Mouse (Mus musculus) kidney, adult 9 months (tissue): Measurements from ENCODE around the gene Alox5.
"Not testable (repeated sequence)": the region's sequence is repeated elsewhere in the genome, so short reads cannot be mapped to it uniquely, and the experiment has no call there.

ENCODE experiments used
- DNase-seq: peaks from one replicate; pipeline ENCODE4 v3.0.0; 2022

Alox5 gene

DNA sequence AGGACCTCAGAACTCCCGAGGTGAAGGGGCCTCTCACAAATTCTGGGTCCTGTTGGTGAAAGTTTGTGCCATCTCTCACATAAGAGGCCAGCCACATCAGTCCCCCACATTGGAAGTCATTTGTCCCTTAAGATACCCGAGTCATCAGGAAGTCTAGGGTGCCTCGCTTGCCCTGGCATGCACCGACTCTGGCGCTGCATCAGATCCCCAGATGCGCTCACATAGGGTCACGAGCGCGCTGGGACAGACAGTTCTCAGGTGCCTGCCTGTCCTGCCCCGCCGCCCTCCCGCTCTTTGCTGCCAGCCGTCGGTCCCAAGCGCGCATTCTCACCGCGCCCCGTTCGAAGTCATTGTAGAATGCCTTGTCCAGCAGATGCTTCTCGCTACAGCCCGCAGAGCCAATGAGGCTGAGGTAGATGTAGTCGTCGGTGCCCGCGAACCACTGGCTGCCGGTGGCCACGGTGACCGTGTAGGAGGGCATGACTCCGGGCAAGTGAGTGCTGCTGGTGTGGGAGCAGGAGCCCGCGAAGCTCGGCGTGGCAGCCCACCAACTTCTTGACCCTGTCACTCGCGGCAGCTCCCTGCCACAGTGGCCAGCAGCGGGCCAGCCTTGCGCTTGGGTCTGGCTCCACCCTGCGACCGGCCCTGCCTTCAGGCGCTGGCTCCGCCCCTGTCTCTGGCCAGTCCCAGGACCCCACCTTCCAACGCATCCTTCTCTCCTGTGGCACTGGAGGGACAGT, at the start of gene Alox5:
Gene Alox5, minus strand, starts transcription at position 635 of the 740 bp plus-strand sequence.
- peak; percentile 3 for DNase-seq

DNA sequence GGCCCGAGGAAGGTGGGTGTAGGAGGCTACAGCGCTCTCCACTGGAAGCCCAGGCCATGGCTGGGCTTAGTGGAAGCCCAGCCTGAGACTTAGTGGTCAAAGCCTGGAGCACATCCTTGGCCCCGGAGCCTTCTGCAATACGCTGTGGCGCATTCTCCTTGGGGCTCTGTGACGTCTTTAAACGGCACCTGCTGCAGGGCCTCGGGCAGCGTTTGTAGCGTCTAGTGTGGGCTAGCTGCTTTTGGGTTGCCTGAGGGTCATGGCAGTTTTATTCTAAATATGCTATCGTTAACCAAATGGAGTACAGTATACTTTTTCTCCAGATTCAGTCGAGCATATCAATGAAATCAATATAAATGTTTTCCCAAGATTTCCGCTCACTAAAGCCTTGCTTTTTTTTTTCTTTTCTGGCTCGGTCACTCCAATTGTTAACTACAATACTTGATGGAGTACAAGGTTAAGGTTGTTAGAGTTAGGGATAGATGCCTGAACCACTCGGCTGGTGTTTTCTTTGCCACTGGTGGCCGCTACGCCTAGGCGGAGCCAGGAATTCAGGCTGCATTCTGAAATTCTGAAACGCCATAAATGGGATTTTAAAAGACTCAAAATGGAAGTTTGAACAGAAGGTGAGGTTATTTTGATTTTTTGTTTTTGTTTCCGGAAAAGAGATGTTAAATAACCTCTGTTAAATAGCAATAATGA, 45.5 kb upstream of the Alox5 start, which contains the start of gene Olfr212:
Gene Olfr212, plus strand, starts transcription at position 215 of the 702 bp plus-strand sequence.
- DNase-seq = not testable (repeated sequence)

DNA sequence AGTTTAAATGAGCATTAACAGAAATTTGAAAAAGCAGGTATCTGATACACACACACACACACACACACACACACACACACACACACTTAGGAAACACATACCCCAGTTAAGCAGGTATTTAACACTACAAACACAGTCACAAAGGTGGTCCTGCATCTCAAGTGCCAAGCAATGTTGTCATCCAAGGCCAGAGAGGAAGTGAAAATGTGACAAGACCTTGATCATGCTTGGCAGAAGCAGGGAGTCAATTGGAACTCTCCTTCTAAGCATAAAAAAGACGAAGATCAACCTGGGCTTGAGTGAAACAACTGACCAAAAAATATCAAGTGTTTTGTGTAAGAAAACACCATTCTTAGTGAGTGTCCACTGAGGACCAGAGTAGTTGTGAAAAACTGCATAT, 35.0 kb upstream of the Alox5 start:
- no peak for DNase-seq

DNA sequence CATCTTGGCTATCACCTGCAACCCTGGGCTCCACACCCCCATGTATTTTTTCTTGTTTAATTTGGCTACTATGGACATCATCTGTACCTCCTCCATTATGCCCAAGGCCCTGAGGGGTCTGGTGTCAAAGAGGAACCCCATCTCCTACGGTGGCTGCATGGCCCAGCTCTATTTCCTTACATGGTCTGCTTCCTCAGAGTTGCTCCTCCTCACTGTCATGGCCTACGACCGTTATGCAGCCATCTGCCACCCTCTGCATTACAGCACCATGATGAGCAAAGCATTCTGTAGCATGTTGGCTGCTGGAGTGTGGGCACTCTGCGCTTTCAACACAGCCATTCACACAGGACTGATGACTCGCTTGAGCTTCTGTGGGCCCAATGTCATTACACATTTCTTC, 32.8 kb upstream of the Alox5 start:
- no peak for DNase-seq

DNA sequence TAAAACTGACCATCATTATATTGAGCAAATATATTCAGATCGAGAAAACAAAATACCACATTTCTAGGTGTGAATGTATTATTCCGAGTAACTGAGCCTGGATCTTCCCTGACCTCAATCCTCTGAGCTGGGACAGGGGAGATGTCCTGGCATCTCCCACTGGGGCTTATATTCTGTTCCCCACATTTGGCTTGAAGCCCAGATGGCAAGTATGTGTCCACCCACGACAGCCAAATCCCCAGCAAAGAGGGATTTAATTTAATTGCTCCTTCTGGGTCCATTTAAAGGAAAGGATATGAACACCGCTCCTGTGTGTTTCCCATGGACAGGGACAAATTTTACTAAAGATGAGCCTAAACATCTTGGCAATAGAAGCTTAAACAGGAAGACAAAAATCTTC, 27.8 kb upstream of the Alox5 start, which contains the start of gene Olfr211:
Gene Olfr211, plus strand, starts transcription at position 301 of the 400 bp plus-strand sequence.
- DNase-seq = no peak

DNA sequence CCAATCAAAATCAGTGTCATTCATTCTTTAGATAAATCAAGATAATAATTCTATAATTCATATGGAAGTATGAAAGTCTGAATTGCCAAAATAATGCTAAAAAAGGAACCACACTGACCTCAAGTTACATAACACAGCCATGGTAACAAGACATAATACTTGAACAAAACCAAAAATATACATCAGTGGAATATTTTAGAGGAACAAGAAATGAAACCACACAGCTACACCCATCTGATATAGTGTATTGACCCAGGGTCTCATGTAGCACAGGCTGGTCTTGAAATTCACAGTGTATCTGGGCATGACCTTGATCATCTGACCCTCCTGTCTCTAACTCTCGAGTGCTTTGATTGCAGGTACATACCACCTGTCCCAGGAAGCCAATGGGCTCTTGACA, 25.9 kb upstream of the Alox5 start:
- no peak for DNase-seq

DNA sequence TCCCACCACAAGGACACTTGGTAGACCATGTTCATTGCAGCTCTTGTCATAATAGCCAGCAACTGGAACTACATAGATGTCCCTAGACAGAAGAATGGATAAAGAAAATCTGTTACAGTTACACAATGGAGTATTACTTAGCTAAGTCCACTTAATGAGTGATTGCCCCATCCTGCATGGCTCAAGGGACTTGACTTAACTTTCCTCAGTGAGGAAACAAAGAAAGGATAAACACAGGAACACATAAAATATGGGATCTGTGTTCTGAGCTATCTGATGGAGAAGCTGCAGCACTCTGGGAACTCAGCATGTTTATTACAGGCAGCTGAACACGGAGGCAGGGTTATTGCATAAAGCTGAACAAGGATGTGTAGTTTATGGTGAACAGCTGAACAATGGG, 24.1 kb upstream of the Alox5 start:
- DNase-seq = no peak

DNA sequence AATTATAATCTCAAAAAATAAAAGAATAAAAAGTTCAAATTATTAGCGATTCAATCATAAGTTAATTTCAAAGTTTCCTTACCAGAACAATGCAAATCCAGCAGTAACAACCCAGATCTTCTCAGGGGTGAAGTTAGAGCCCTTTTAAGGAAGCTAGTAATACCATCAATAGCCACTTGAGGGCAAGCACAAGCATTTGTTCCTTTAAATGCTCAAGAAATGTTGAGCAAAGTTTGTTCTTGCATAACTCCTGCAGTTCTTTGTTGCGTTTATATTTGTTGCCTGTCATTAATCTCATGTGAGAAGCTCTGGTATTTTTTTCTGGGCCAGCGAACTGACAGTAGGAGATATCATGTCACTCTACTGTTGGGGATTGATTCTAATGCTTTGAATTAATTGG, 7.1 kb upstream of the Alox5 start:
- peak; percentile 46 for DNase-seq

DNA sequence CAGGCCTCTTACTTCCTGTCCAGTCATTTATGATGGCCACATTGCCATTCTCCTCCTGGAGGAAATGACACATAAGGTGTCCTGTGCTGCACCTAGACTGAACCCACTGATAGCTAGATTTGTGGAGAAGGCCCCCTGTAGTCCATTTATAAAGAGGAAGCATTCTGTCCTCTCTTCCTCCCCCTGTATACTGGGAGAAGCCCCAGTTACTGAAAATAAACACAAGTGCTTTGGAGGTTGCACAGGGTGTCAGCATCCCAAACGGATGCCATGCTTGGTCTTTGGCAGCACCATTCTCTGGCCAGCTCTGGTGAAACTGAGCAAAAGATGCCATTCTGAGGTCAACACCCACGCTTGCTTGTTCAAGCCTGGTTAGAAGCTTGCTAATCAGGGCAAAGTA, 1.7 kb downstream of the Alox5 start:
- no peak for DNase-seq

DNA sequence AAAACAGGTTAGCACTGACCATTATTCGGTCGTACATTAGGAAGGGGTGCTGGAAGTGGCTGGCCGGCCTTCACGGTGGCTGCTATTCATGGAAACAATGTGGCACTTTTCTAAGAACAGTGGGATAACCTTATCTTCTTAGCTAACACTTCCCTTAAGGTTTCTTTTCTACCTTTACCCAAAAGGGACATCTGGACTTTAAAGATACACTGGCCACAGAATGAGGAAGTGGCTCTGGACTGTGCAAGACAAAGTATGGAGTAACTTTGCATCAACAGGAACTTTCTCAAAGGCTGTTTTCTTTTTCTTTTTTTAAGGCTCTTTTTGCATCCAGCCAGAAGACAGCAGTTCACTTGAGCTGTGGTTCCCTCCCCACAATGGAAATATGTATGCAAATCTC, 2.2 kb downstream of the Alox5 start:
- no peak for DNase-seq

DNA sequence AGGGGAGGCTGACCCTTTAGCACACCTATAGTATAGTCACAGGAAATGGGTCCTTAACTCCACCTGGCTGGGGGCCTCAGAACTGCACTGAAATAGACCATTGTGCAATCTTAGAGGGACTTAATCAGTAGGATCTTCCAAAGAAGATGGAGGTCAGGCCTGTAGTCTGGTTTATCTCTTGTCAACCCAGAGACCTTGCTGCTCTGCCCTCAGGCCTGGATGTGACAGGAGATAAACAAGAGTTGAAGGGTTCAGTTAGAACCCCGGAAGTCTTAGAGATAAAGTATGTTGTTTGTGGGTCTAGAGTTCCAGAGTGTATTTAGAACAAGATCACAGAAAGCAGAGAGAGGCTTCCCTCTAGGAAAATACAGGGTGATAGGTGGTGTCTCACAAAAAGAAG, 4.5 kb downstream of the Alox5 start:
- DNase-seq = peak; percentile 13

DNA sequence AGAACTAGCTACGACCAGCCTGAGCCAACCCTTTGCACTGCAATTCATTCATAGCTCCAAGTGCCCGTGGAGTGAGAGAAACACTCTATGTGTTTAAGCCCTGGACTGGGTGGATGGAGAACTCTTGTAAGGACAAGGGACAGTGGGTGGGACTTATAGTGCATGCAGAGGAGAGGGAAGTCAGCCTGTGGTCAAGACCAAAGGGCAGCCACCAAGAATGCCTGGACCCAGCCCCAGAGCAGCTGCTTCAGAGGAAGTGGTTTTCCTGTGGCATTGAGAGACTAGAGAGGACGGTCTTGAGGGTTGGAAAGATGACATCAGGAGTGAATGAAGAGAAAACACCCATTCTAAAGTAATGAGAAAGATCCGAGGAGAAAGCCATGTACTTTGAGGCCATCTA, 5.2 kb downstream of the Alox5 start:
- peak; percentile 46 for DNase-seq

DNA sequence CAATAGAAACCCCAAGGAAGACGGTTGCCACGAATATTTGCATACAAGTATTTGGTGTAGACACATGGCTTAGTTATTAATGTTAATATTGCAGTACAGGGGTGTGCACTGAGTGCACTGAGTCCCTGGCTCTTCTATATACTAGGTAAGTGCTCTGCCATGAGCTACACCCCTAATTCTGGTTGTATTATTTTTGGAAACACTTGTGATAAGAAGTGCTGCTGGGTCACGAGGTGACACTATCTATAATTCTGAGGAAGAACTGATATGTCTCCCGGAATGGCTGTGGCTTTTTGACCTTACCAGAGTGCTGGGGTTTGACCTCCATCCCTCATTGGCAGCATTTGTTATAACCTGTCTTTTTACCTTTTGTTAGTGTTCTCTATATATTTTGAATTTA, 20.1 kb downstream of the Alox5 start:
- DNase-seq = no peak

DNA sequence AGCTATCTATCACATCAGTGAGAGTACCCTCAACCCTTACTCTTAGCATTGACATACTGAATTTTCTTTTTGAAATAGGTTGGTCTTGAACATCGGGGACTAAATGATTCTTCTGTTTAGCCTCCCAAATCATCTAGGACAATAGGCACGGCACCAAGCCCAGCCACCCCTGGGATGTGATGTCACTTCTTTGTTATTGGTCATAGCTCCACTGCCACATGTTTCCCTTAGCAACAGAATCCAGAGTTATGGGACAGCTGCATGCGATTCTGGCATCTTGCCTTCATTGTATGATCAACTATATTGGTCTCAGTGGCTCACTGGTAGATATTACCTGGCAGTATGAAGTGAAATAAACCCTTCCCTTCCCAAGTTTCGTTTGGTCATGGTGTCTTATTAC, 20.5 kb downstream of the Alox5 start:
- no peak for DNase-seq

DNA sequence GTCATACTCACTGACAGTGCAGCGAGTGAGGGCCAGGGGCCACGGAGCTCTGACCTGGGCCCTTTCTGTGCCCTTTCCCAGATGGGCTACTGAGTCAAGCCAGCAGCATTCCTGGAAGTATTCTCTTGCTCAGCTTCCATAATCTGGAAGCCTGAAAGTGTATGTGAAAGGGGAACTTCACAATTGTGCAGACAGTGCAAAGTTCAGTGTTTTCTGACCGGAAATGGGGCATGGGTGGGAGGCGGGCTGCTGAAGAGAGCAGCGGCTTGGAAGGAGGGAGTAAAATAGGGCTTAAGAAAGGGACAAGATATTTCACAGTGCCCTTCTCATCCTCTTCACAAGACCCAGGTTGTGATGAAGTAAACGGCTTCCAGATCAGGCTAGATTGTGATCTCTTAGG, 21.4 kb downstream of the Alox5 start:
- DNase-seq = no peak

DNA sequence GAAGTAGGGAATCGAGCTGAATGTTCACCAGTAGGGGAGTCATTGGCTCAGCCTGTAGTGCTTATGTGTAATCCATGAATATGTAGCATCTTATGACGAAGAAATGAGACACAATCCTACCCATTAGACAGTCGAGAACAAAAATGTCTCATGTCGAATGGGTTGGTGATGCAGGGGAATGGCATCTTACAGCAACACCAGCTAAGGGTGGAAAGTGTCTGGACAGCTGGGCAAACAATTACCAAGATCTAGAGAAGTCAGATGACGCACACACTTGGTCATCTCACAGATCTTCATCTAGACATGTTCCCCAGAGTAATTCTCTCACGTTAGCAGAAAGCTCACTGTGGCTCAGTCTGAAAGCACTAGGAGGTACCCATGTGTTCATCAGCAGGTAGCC, 22.1 kb downstream of the Alox5 start:
- DNase-seq = no peak

DNA sequence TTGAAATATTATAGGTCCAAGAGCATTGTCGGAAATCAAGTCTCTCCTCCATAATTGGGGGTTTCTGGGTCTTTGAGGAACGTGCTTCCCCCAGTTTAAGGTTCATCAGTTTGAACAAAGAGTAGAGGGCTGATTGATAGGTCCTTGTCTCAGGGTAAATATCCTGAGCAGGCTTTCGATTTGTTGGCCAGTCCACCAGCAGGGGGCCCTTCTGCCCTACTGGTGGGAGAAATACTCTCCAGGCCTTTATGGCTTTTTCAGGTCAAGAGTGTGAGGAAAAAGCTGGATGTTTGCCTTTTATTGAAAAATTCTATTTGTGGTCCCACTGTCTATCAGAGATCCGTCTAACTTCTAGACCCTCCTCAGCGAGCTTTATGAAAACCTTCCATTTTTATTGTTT, 32.7 kb downstream of the Alox5 start:
- DNase-seq = peak; percentile 17

DNA sequence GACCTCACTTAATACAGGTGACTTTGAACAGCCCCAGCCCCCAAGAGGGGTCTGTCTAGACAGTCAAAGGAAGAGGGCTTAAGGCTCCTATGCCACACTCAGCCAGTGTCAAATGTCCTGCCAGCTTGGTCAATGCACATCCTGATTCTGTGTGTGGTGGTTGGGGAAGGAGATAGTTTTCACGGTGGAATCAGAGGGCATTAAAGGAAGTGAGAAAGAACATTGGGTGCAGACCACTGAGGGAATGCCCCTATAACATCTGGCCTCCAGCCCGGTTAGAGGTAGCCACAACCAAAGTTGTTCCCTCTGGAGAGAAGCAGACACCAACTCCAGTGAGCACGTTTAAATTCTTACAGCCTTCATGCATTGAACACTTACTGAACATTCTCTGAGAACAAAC, 33.4 kb downstream of the Alox5 start:
- no peak for DNase-seq

DNA sequence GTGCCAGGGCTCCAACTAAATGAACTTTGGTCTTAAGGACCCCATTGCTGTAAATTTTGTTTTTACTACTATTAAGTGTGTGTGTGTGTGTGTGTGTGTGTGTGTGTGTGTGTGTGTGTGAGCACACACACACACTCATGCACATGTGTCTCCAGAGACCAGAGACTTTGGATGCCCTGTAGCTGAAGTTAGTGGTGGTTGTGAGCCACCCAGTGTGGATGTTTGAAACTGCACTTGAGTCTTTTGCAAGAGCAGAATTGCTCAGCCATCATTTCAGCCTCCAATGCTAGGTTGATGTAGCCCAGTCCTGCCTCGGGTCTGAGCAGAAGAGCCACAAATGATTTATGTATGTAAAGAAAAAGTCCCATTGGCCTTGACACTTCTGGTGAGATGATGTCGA, 37.3 kb downstream of the Alox5 start:
- DNase-seq = peak; percentile 43

DNA sequence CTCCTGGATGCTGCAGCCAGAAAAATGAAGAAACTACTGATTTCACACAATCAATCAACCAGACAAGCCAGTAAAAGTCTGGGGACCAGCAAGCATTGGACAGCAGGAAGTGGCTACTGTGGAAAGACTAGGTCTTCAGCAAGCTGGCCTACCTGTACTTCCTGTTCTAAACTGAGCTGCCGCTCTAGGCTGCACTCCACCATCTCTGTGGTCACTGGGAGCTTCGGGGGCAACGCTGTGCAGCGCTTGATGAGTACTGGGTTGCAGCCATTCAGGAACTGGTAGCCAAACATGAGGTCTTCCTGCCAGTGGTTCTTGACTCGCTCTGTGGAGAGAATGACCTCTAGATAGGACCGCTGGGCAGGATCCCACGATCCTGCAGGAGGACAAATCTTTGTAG, 38.0 kb downstream of the Alox5 start:
- DNase-seq = no peak

DNA sequence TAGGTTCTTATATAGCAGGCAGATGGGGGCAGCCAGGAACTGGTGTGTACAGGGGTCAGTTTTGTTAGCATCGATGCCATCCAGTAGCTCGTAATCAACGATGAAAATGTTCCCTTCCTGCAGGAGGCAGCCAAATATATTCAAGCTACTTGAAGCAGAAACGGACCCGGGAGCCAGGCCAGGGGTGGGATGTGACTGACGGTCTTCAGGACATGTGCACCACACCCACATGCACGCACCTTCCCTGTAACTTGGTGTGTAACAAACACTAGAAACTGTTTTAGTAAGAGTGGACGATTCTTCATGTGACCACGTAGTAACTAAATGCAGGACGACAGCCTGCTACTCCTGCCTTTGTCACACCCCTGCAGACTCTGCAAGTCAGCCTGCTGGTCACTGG, 40.7 kb downstream of the Alox5 start:
- no peak for DNase-seq

DNA sequence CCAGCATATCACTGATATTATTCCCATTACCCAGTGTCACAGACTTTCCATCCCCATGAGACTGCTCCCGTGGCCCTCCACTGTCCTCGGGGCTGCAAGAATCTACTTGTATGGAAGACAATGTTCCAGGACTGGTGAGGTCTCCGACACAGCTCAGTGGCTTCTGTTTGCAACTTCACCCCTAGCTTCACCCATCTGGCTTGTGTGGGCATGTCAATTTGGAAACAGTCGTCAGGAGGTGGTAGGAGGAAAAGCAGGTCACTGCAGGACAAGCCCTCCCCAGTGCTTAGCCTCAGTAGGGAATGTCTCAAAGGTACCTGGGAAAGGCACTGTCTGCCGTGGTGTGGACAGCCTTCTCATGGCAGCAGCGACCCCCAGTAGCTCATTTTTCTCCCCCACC, 41.3 kb downstream of the Alox5 start:
- DNase-seq = no peak

DNA sequence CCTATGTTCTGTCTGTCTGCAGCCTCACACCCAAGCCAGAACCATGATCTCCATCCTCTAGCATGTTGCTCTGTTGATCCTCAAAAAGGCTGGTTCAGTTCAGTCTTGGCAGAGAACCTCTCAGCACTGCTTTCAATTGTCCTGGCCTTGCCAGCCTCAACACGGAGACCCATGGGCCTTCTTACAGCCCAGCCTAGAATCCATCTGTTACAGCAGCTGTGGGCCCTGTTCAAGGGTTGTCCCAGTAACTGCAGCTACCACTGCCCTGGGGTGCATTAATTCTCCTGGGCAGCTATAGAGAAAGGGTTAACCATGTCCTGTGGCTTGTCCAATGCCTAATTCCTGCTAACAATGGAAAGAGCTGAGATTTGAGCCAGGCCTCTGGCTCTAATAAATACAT, 42.5 kb downstream of the Alox5 start:
- no peak for DNase-seq

DNA sequence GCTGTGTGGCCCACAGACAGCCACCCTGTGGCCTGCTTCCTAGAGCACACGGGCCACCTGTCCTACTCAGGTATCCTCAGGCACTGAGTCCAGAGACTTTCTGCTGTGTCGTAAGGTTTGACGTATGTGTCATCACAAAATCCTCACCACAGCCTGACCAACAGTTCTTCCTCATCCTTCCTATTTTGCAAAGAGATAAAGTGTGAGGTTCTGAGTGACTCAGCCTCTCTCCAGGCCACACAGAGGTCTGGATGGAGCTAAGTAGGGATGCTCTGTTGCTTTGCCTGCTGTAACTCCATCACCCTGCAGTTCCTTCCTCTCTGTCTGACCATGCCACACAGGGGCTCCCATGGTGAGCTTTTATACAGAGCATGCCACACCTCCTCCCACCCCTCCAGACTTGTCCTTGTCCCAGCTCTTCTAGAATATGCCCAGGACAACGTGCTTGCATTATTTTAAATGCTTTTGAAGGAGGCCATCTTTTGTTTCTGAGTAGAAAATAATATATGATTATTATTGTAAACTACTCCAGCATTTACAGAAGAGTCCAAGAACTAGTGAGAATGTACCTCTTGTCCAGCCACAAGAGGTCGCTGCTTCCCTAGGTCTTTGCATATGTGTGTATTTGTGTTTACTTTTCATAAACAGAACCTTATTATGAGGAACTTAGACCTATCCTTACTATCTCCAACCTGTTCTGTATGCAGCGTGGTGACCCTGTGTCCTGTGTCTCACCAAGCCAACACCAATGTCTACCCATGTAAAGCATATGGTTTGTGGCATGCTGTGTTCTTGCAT, 43.3 kb downstream of the Alox5 start:
- DNase-seq = no peak
